Mouse (Mus musculus) MEL (cell line): ENCODE data around the gene Sp8. TPM values are rescaled to one million over a fixed set of nuclear protein-coding genes. Genes with fewer than 3 reads are reported as not detected.

Experiments used
- DNase-seq: peaks from one replicate; pipeline ENCODE4 v3.0.0; 2011; ENCODE audit warnings: low read depth, low spot score
- H3K27ac ChIP-seq: 2 replicates; pipeline ENCODE4 v1.5.1; 2012; ENCODE audit warnings: low read depth, mild to moderate bottlenecking, control low read depth, low read length, moderate library complexity; ENCODE audit not compliant: control insufficient read depth
- H3K27me3 ChIP-seq, 2 experiments: fragments of 150-350 bp in 1 of 2; sonication (generic) in 1 of 2; 2 replicates each; pipeline ENCODE4 v1.6.1; 2012; ENCODE audit warnings: low read length in 2 of 2, mild to moderate bottlenecking in 2 of 2, improper control_type of control experiment in 1 of 2, moderate library complexity in 1 of 2; ENCODE audit not compliant: insufficient read depth in 2 of 2, control insufficient read depth in 1 of 2
- H3K36me3 ChIP-seq, 2 experiments: 2 replicates each; pipeline ENCODE4 v1.6.1; 2012 to 2014; ENCODE audit warnings: low read length in 2 of 2, improper control_type of control experiment in 1 of 2, inconsistent platforms in 1 of 2, mild to moderate bottlenecking in 1 of 2; ENCODE audit not compliant: insufficient read depth in 2 of 2, control insufficient read depth in 1 of 2
- H3K4me1 ChIP-seq, 2 experiments: fragments of 150-350 bp in 1 of 2; sonication (generic) in 1 of 2; 2 replicates each; pipeline ENCODE4 v1.6.1; 2012; ENCODE audit warnings: low read length in 2 of 2, improper control_type of control experiment in 1 of 2, mild to moderate bottlenecking in 1 of 2; ENCODE audit not compliant: insufficient read depth in 2 of 2, control insufficient read depth in 1 of 2
- H3K4me3 ChIP-seq, 2 experiments: fragments of 150-350 bp in 1 of 2; sonication (generic) in 1 of 2; 2 replicates each; pipeline ENCODE4 v1.5.1; 2012; ENCODE audit warnings: low read depth in 2 of 2, low read length in 2 of 2, mild to moderate bottlenecking in 2 of 2, moderate library complexity in 2 of 2, control low read depth in 1 of 2, improper control_type of control experiment in 1 of 2; ENCODE audit not compliant: control insufficient read depth in 1 of 2, insufficient read depth in 1 of 2
- H3K79me2 ChIP-seq: 2 replicates; pipeline ENCODE4 v1.6.1; 2012; ENCODE audit warnings: mild to moderate bottlenecking, low read length, moderate library complexity; ENCODE audit not compliant: control insufficient read depth, poor library complexity, insufficient read depth
- H3K9ac ChIP-seq: 2 replicates; pipeline ENCODE4 v1.6.1; 2012; ENCODE audit warnings: low read depth, mild to moderate bottlenecking, control low read depth, low read length, moderate library complexity; ENCODE audit not compliant: control insufficient read depth, poor library complexity, severe bottlenecking
- H3K9me3 ChIP-seq: fragments of 150-350 bp; sonication (generic); replicated peaks from 2 replicates; pipeline ENCODE4 v1.6.1; 2012; ENCODE audit warnings: mild to moderate bottlenecking, low read length, improper control_type of control experiment, moderate library complexity; ENCODE audit not compliant: insufficient read depth
- CHD2 ChIP-seq: IDR thresholded peaks from 2 replicates; pipeline ENCODE4 v1.6.1; 2011; ENCODE audit warnings: low read length, improper control_type of control experiment
- HCFC1 ChIP-seq: IDR thresholded peaks from 2 replicates; pipeline ENCODE4 v1.6.1; 2012; ENCODE audit warnings: low read depth, mild to moderate bottlenecking, inconsistent platforms, low read length, improper control_type of control experiment, moderate library complexity
- POLR2A ChIP-seq, 2 experiments: IDR thresholded peaks; 2 replicates each; pipeline ENCODE4 v1.6.1; 2011 to 2012; ENCODE audit warnings: low read length in 2 of 2, mild to moderate bottlenecking in 2 of 2, control low read depth in 1 of 2, improper control_type of control experiment in 1 of 2, low read depth in 1 of 2, moderate library complexity in 1 of 2; ENCODE audit not compliant: control insufficient read depth in 1 of 2, insufficient read depth in 1 of 2, poor library complexity in 1 of 2
- RAD21 ChIP-seq: IDR thresholded peaks from 2 replicates; pipeline ENCODE4 v1.6.1; 2011; ENCODE audit warnings: mild to moderate bottlenecking, low read depth, low read length, improper control_type of control experiment
- ZMIZ1 ChIP-seq: IDR thresholded peaks from 2 replicates; pipeline ENCODE4 v1.6.1; 2012; ENCODE audit warnings: low read depth, mild to moderate bottlenecking, inconsistent platforms, low read length, improper control_type of control experiment, moderate library complexity
- polyA plus RNA-seq, 2 experiments: library from polyadenylated mRNA; stranded (reverse) in 1 of 2; unstranded in 1 of 2; fragments of >175 nt in 1 of 2; fragments of >200 nt in 1 of 2; gene quantifications; 2 replicates each; pipeline versions ENCODE4 v1.2.1 to v1.2.4; 2012; ENCODE audit warnings: low replicate concordance in 2 of 2, low read depth in 1 of 2; ENCODE audit not compliant: insufficient read length in 2 of 2, insufficient read depth in 1 of 2, missing spikeins in 1 of 2
- total RNA-seq: library from RNA; depleted of rRNA; stranded (reverse); fragments of 300-350 nt; gene quantifications from 2 replicates; pipeline ENCODE4 v1.2.3, GENCODE M21; 2012; rRNA removed

Gene Sp8
- total and polyA plus RNA-seq, 3 experiments: not detected

DNA sequence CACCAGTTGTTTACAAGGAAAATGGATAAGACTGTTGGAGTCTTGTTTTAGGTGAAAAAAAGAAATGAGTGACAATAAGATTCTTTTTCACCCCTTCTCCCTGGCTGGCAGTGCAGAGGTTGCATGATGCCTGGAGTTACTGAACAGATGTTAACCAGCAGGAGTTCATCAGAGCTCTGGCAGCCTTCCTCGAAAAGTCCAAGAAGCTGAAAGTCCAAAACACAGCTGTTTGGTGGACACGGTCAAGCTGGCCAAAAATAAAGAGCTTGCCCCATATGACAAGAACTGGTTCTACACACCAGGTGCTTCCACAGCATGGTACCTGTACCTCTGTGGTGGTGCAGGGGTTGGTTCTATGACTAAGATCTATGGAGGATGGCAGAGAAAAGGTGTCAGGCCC lies 41.8 kb downstream of the Sp8 start:
- no peak overlapping the region for H3K9ac ChIP-seq
- H3K79me2 ChIP-seq: no peaks in the 10 kb centered on the region
- H3K27me3 ChIP-seq: no peaks in the 10 kb centered on the region
- H3K4me1 ChIP-seq: no peaks in the 10 kb centered on the region
- H3K27ac ChIP-seq: no peak overlapping the region
- H3K36me3 ChIP-seq: no peaks in the 10 kb centered on the region
- no peak overlapping the region for H3K4me3 ChIP-seq
- DNase-seq: no peak
- no peak for TF ChIP-seq HCFC1
- no peak for TF ChIP-seq ZMIZ1
- no peak for TF ChIP-seq POLR2A (IDR thresholded peaks at IDR 0.05; ENCODE audit: control insufficient read depth in 1 of 2, insufficient read depth in 1 of 2, low read depth in 1 of 2, low read length in 2 of 2, poor library complexity in 1 of 2)
- no peak for TF ChIP-seq CHD2
- TF ChIP-seq RAD21: no peak
- no peaks in the 10 kb centered on the region for H3K9me3 ChIP-seq

Other genes starting within 250 kb of the Sp8 start
- not detected in 2 replicates for gene Abcb5, start 120.1 kb downstream of the Sp8 start, total RNA-seq
- not detected for gene Abcb5, start 120.1 kb downstream of the Sp8 start, polyA plus RNA-seq